Mouse (Mus musculus): ENCODE measurements around the gene Arhgef39.

Gene Arhgef39

GRCm38 (mm10) chr4:43478906-43479832 lies 20.3 kb downstream of the Arhgef39 start:
- peak; percentile 65 for DNase-seq (ENCODE audit: extremely low spot score, low spot score)

- DNase-seq (ENCODE audit: extremely low spot score, low spot score): no peak
Observed at GRCm38 (mm10) chr4:43478534-43478858, 21.0 kb downstream of the Arhgef39 start.

DNA sequence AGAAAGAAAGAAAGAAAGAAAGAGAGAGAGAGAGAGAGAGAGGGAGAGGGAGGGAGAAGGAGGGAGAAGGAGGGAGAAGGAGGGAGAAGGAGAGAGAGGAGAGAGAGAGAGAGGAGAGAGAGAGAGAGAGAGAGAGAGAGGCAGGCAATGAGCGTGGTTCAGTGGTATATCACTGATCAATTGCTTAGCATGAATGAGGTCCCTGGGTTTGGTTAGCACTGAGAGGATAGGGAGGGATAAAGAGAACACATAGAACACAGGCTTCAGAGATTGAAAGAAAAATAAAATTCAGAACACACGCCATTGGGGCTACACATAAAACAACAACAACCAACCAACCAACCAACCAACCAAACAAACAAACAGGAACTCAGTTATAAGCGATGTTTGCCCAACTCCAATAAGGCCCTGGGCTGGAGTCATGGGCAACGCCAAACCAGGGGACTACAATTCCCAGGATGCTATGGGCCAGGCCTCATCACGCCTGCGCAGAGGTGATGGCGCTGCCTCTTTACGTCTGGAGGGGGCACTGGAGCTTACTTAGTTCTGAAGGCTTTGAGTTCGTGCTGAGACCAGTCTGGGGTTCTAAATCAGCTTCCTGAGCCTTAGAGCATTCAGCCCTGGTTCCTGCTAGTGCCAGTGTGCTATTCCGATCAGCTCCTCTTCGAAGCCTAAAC lies 21.5 kb downstream of the Arhgef39 start:
- DNase-seq (ENCODE audit: extremely low spot score, low spot score): peak; percentile 78

- DNase-seq (ENCODE audit: extremely low spot score, low spot score): no peak
Observed at GRCm38 (mm10) chr4:43476604-43477003, 22.9 kb downstream of the Arhgef39 start.

DNA sequence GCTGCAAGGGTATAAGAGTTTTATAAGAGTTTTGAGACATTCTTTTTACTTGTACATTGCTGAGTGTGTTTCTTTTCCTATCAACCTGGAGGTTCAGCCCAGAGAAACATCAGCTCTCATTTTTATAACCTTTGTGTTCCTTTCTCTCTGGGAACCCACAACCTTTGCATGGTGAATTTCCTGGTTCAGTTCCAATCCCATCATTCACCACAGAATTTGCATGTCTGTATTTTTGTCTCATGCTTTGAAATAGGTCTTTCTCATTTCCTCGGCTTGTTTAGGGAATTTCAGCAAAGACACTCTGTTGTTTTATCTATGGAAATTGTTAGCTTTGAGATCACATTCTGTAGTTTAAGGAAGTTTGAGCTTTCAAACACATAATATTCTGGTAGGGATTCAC lies 25.9 kb downstream of the Arhgef39 start:
- DNase-seq (ENCODE audit: extremely low spot score, low spot score): no peak

GRCm38 (mm10) chr4:43470301-43470700 lies 29.2 kb downstream of the Arhgef39 start:
- no peak for DNase-seq (ENCODE audit: extremely low spot score, low spot score)

GRCm38 (mm10) chr4:43466872-43467271 lies 32.6 kb downstream of the Arhgef39 start:
- no peak for DNase-seq (ENCODE audit: extremely low spot score, low spot score)

DNA sequence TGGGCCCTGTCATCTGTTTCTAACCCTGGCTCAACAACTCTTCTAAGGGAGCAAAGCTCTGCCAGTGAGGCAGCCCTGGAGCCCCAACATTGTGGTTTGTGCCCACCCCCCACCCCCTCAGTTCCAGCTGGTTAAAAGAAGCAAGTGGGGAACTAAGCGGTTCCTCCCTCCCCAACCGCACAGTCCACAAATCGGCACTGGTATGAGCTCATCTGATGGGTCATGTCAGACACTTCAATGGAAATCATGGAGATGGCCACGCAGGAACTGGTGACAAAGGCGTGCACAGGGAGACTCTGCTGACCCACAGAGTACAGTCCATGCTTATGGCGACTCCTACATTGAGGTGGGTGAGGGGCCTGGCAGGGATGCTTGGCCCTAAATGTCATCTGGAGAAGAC lies 33.6 kb downstream of the Arhgef39 start:
- no peak for DNase-seq (ENCODE audit: extremely low spot score, low spot score)

- DNase-seq (ENCODE audit: extremely low spot score, low spot score): no peak
Observed at GRCm38 (mm10) chr4:43463102-43463501, 36.4 kb downstream of the Arhgef39 start.

DNA sequence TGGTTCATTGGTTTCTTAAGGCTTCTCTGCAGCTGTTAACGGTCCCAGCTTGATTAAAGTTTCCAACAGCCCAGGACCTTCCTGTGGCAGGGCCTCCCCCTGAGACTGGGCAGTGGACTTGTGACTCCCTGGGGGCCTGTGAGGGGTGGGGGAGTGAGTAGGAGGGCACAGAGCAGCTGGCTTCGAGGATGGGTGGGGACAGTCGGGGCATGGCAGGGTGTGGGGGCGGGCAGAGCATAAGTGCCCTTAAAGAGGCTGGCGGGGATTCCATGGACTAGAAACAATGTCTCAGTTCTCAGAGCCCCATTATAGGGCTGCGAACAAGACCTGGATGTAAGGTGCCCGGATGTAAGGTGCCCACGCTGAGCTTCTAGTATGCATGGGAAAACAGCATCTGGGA lies 42.4 kb downstream of the Arhgef39 start:
- no peak for DNase-seq (ENCODE audit: extremely low spot score, low spot score)

- no peak for DNase-seq (ENCODE audit: extremely low spot score, low spot score)
Observed at GRCm38 (mm10) chr4:43456470-43456869, 43.0 kb downstream of the Arhgef39 start.

- DNase-seq (ENCODE audit: extremely low spot score, low spot score): peak; percentile 21
Observed at GRCm38 (mm10) chr4:43454041-43454836, 45.3 kb downstream of the Arhgef39 start, which contains the start of gene Cd72. Gene Cd72, minus strand, starts transcription at chr4:43454628.

DNA sequence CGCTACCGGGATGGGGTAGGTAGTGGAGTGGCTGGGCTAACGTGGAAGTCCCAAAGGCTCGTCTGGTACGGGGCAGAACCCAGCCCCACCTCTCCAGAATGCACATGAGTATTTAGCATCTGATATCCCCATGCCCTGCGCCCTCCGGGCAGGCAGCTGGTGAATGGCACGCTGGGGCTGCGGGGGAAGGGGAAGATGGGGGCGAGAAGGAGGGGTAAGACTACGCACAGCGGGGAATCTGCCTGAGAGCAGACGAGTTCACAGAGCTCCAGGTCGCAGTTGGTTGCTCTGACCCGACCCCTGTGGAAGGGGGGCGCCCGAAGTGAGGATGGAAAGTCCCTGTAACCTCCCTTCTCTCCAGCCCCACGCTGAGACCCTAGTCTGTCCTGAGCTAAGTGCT lies 46.1 kb downstream of the Arhgef39 start:
- DNase-seq (ENCODE audit: extremely low spot score, low spot score): peak; percentile 40

DNA sequence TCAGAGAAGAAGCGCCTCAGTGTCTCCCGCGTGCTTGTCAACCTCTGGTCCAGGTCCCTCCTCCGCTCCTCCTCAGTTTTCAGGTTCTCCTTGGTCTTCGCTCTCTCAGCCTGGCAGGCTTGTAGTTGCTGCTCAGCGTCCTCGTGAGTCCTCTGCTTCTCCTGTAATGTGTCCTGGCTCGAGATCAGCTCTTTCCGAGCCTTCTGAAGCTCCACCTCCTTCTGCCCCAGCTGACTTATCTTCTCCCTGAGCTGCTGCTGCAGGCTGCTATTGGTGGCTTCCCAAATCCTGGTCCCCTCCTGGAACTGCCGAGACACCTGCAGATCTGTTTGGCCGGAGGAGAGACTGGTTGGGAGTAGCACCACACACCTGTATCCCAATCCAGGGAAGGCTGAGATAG lies 47.2 kb downstream of the Arhgef39 start:
- no peak for DNase-seq (ENCODE audit: extremely low spot score, low spot score)

GRCm38 (mm10) chr4:43448554-43448953 lies 50.9 kb downstream of the Arhgef39 start:
- no peak for DNase-seq (ENCODE audit: extremely low spot score, low spot score)

DNA sequence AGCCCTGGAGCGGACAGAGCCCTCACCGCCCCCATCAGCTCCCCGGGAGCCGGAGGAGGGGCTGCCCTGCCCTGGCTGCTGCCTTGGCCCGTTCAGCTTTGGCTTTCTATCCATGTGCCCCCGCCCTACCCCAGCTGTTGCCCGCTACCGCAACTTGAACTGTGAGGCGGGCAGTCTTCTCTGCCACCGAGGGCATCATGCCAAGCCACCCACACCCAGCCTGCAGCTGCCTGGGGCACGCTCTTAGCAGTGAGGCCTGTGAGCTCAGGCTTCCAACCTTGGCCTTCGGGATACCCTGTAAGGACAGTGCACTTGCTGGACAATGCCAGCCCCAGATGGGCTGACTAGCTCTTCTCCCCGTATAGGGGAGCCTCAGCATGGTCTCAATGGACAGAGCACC lies 52.2 kb downstream of the Arhgef39 start:
- DNase-seq (ENCODE audit: extremely low spot score, low spot score): no peak

Measured in neural tube, embryonic 10.5 days (tissue).